Mouse (Mus musculus): ENCODE measurements around the gene CT030661.1. TPM values are rescaled to one million over a fixed set of nuclear protein-coding genes. Genes with fewer than 3 reads are reported as not detected.
A peak's percentile ranks its signal among the peaks of the same experiment; 100 is the strongest.
"Not testable (repeated sequence)": the region's sequence is repeated elsewhere in the genome, so short reads cannot be mapped to it uniquely, and the experiment has no call there.

CT030661.1 gene
- total RNA-seq (2021) = 10 to 100 TPM; 10.6 to 11.1 TPM
- long read RNA-seq, transcript CT030661.1-201 (6 exons, 3,474 nt) = major isoform, 6 of 11 reads
- long read RNA-seq, partial matches to known transcripts = 1 of 11 reads
- long read RNA-seq, other reads (novel, unspliced or antisense) = 4 of 11 reads

DNA sequence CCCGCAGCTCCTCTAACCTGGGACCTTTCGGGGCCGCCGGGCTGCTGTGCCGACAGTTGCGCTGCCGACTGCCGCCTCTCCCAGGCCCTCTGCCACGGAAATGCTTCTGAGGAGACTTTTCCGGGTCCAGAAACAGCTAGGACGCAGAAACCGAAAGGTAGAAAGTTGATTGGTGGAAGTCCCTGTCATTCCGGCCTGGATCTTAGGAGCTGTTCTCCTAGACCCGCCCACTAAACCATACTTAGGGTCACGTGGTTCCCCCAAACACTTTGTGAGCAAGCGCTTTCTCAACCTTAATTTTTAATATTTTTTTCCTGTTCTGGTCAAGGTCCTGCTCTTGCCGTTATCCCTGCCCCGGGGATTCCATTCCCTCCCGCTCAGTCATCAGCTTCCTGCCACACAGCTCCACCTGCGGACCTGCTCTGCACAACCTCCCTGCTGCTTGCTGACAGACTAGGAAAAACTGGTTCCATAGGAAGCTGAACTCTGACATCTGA, at the start of gene CT030661.1:
Gene CT030661.1, minus strand, starts transcription at position 108 of the 497 bp plus-strand sequence.
- DNase-seq (ENCODE audit: low spot score in 2 of 2) = peak; percentile 86 to 89

DNA sequence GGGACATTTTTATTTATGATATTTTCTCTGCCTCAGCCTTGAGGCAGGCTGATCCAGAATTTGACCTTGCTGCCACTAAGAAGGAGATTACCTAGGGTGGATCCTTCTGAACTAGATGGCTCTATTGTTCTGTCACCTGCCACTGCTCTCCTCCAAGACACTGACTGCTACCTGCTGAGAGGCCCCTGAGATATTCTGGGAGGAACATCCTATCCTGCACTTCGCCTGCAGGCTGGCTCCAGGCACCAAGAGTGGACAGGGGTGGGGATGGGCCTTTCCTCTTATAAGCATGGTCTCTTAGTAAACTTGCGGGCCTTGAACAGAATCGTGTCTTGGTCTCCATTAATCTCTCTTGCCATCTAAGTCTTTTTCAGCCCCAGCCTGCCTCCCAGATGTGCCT, 49.3 kb upstream of the CT030661.1 start:
- DNase-seq (ENCODE audit: low spot score in 2 of 2) = no peak

DNA sequence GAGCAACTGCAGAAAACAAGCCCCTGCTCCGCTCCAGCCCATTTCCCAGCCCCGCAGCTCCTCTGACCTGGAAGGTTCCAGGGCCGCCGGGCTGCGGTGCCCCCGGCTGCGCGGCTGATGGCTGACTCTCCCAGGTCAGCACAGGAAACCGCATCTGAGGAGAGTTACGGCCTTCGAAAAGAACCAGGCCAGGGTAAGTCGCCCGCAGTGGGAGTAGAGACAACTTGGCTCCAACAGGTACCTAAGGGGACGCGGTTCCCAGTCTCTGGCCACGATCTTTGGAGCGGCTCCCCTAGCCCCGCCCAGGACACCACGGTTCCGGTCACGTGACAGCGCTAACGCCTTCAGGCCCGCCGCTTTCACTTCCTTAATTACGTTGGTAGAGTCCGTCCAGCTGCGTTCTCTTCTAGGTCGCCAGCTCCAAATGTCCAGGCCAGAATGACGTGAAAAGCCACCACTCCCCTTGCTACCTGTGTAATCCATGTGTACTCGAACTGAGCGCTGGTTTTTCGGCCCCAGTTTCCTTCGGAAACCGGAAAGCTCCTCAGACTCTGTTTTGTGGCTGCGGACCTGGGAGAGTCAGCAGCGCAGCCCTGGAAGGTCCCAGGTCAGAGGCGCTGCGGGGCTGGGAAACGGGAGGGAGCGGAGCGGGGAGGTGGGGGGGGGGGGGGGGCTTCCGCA, 46.6 kb upstream of the CT030661.1 start, which contains the start of the genes Zfp944 and Zfp758:
Gene Zfp944, minus strand, starts transcription at position 300 of the 681 bp plus-strand sequence.
Gene Zfp758, plus strand, starts transcription at position 353 of the 681 bp plus-strand sequence.
- DNase-seq (ENCODE audit: low spot score in 2 of 2) = peak; percentile 51 to 55

DNA sequence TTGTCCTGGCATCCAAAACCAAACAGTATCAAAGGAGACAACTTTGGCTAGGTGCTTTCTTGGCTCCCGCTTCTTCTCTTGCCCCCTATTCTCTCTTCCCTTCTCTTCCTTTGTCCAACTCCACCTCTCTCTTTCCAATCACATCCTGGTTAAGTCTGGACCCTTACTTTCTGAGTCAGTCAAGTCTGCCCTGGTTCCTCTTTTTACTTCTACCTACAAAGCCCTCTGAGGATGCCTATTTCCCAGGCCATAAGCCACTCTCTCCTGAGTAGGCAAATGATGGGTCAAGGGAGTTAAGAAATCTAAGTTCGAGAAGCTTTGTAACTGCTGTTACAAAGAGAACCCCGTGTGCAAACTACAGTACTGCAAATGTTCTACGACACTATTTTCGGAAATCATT, 45.9 kb upstream of the CT030661.1 start:
- no peak for DNase-seq (ENCODE audit: low spot score in 2 of 2)

DNA sequence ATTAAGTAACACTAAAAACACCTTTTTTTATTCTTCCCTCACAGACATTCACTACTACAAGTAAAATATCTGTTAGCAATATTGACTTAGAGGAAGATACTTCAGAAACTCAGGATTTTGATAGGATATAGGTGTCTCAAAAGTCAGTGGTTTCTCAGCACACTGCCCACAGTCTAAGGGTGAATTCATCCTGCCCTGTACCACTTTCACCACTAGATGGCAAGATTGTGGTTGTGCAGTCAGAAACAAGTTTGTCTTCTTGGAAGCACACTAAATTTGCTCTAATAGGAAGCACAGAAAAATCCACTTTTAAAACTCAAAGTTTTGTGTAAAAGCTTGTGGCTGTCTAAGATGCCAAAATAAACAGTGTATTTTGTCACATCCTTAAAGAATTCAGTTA, 38.2 kb upstream of the CT030661.1 start:
- peak; percentile 31 to 33 for DNase-seq (ENCODE audit: low spot score in 2 of 2)

DNA sequence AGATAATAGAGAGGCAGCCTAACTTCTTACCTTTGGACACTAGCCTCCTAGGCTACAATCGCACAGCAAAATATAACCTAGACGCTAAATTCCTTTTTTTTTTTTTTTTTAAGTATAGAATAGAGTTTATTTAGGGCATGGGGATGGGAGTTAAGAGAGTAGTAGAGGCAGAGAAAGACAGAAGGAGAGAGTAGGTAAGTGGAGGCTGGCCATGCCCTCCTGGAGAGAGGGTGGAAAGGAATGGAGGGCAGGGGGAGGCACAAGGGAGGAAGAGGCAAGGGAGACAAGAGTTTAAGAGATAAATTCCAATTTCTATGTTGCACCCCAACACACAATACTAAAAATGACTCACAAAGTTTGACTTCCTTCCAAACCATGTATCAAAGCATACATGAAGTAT, 610 bp upstream of the CT030661.1 start:
- DNase-seq (ENCODE audit: low spot score in 2 of 2) = not testable (repeated sequence)

DNA sequence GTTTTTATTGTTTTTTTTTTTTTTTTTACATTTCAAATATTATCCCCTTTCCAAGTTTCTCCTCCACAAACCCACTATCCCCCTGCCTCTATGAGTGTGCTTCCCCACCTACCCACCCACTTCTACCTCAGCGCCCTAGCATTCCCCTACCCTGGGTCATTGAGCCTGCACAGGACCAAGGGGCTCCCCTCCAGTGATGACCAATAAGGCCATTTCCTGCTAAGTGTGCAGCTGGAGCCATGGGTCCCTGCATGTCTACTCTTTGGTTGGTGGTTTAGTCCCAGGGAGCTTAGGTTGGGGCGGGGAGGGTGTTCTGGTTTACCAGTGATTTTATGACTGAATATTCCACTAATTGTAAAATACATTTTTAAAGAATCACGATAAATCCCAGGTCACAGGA, 418 bp downstream of the CT030661.1 start:
- peak in 1 of 2 experiments; percentile 10 for DNase-seq (ENCODE audit: low spot score in 2 of 2)

Other genes starting within 250 kb of the CT030661.1 start
- under 1 TPM; 0.53 to 0.60 TPM for gene Zfp947, start 148.6 kb downstream of the CT030661.1 start, total RNA-seq (2021)
- gene Zfp994, start 89.2 kb downstream of the CT030661.1 start, total RNA-seq (2021) = 1 to 10 TPM; 5.0 to 5.6 TPM
- 10 to 100 TPM; 10.1 to 10.7 TPM for gene Zfp944, start 46.6 kb upstream of the CT030661.1 start, total RNA-seq (2021)
- 10 to 100 TPM; 10.4 to 11.3 TPM for gene Zfp758, start 46.6 kb upstream of the CT030661.1 start, total RNA-seq (2021)
- gene Zfp946, start 109.4 kb upstream of the CT030661.1 start, total RNA-seq (2021) = 10 to 100 TPM; 12.2 to 13.3 TPM

All from layer of hippocampus, postnatal 10 days (tissue).